Mouse (Mus musculus) kidney, adult 2 months (tissue): ENCODE measurements around the gene Zdhhc12. TPM values are rescaled to one million over a fixed set of nuclear protein-coding genes. Genes with fewer than 3 reads are reported as not detected.
"Not testable (repeated sequence)": the region's sequence is repeated elsewhere in the genome, so short reads cannot be mapped to it uniquely, and the experiment has no call there.

Experiments used
- DNase-seq: peaks from one replicate; pipeline ENCODE4 v3.0.0; 2021
- H3K27ac ChIP-seq: fragments of 200-500 bp; 2 replicates; pipeline ENCODE4 v1.5.1; 2012; ENCODE audit warnings: low read depth, low read length, control low read depth, inconsistent platforms; ENCODE audit not compliant: insufficient read depth
- H3K27me3 ChIP-seq: fragments of 200-500 bp; replicated peaks from 2 replicates; pipeline ENCODE4 v1.6.1; 2012; ENCODE audit warnings: mild to moderate bottlenecking, moderate library complexity, low read length, inconsistent platforms; ENCODE audit not compliant: control insufficient read depth, insufficient read depth
- H3K36me3 ChIP-seq: fragments of 200-500 bp; 2 replicates; pipeline ENCODE4 v1.6.1; 2012; ENCODE audit warnings: mild to moderate bottlenecking, moderate library complexity, low read length, inconsistent platforms; ENCODE audit not compliant: control insufficient read depth, insufficient read depth
- H3K4me1 ChIP-seq: fragments of 200-500 bp; 2 replicates; pipeline ENCODE4 v1.6.1; 2011; ENCODE audit warnings: low read length; ENCODE audit not compliant: control insufficient read depth, insufficient read depth
- H3K4me3 ChIP-seq: fragments of 200-500 bp; 2 replicates; pipeline ENCODE4 v1.5.1; 2011; ENCODE audit warnings: mild to moderate bottlenecking, low read depth, low read length, control low read depth; ENCODE audit not compliant: insufficient read depth
- CTCF ChIP-seq: fragments of 200-500 bp; conservative IDR thresholded peaks from 2 replicates; pipeline ENCODE4 v1.5.1; 2011; ENCODE audit warnings: low read depth, mild to moderate bottlenecking, control low read depth, low read length, moderate library complexity, mixed read lengths; ENCODE audit not compliant: insufficient read depth, insufficient read length
- POLR2A ChIP-seq: fragments of 200-500 bp; IDR thresholded peaks from one replicate; pipeline ENCODE4 v1.6.1; 2011; ENCODE audit warnings: low read depth, low read length, control low read depth
- WGBS: fragments of 180-500 bp; shearing (Covaris S2); methylation state at CpG from one replicate; pipeline ENCODE4 v1.1.7; 2018; 5-methylcytosine and 5-hydroxymethylcytosine counted together
- polyA plus RNA-seq: library from polyadenylated mRNA; depleted of rRNA; stranded (reverse); fragments of >200 nt; gene quantifications from 2 replicates; pipeline ENCODE4 v1.2.3, GENCODE M21; 2012

Gene Zdhhc12
- polyA plus RNA-seq, 1 experiment = 49.0 TPM

- TF ChIP-seq CTCF (no peak), POLR2A (no peak)
- H3K4me1 ChIP-seq = peaks cover 10% of the 10 kb centered on the region
- H3K4me3 ChIP-seq = no peak overlapping the region
- H3K27me3 ChIP-seq = no peaks in the 10 kb centered on the region
- no peak overlapping the region for H3K27ac ChIP-seq
- H3K36me3 ChIP-seq = no peaks in the 10 kb centered on the region
- 69% methylated on average over 5 of the region's 5 CpGs for WGBS
- no peak for DNase-seq
Observed at GRCm38 (mm10) chr2:30058418-30058817, 35.0 kb downstream of the Zdhhc12 start.

GRCm38 (mm10) chr2:30057223-30057904, 36.1 kb downstream of the Zdhhc12 start, which contains the start of gene Set:
TSS of gene Set (plus strand) at chr2:30057378.
- peak; percentile 33 for DNase-seq
- Histone ChIP-seq H3K27me3 (no peaks in the 10 kb centered on the region), H3K27ac (no peak within 1 kb of the TSS), H3K4me3 (no peak within 1 kb of the TSS), H3K4me1 (peaks cover 5% of the 10 kb centered on the region; the same call in 1 of the 2 replicates), H3K36me3 (no peaks in the 10 kb centered on the region)
- TF ChIP-seq POLR2A = no peak
- TF ChIP-seq CTCF = no peak
- 39% methylated on average over 12 of the region's 12 CpGs for WGBS

- 82% methylated on average over 3 of the region's 3 CpGs for WGBS
- H3K4me1 ChIP-seq = peaks cover 5% of the 10 kb centered on the region; the same call in 1 of the 2 replicates
- no peak for DNase-seq
- H3K4me3 ChIP-seq = no peak overlapping the region
- H3K27me3 ChIP-seq = no peaks in the 10 kb centered on the region
- H3K36me3 ChIP-seq = no peaks in the 10 kb centered on the region
- H3K27ac ChIP-seq = no peak overlapping the region
- TF ChIP-seq POLR2A (no peak), CTCF (no peak)
Observed at GRCm38 (mm10) chr2:30056736-30057135, 36.7 kb downstream of the Zdhhc12 start.

- 92% methylated on average over 3 of the region's 3 CpGs for WGBS
- H3K36me3 ChIP-seq, H3K4me3 ChIP-seq, DNase-seq, H3K27ac ChIP-seq, H3K27me3 ChIP-seq, H3K4me1 ChIP-seq: not testable (repeated sequence)
Observed at GRCm38 (mm10) chr2:30055310-30055709, 38.1 kb downstream of the Zdhhc12 start.

- WGBS = 41% methylated on average over 6 of the region's 6 CpGs
- H3K4me3 ChIP-seq = no peak overlapping the region
- no peaks in the 10 kb centered on the region; the same call in 1 of the 2 replicates for H3K4me1 ChIP-seq
- TF ChIP-seq CTCF (no peak), POLR2A (no peak)
- no peaks in the 10 kb centered on the region for H3K27me3 ChIP-seq
- no peak overlapping the region for H3K27ac ChIP-seq
- DNase-seq = no peak
- H3K36me3 ChIP-seq = no peaks in the 10 kb centered on the region
Observed at GRCm38 (mm10) chr2:30051992-30052761, 41.3 kb downstream of the Zdhhc12 start.

GRCm38 (mm10) chr2:30049831-30050230, 43.6 kb downstream of the Zdhhc12 start:
- Histone ChIP-seq H3K36me3 (no peaks in the 10 kb centered on the region), H3K27me3 (no peaks in the 10 kb centered on the region), H3K4me3 (no peak overlapping the region), H3K27ac (no peak overlapping the region), H3K4me1 (no peaks in the 10 kb centered on the region; the same call in 1 of the 2 replicates)
- no peak for DNase-seq
- TF ChIP-seq POLR2A (no peak), CTCF (no peak)
- 85% methylated on average over 3 of the region's 3 CpGs for WGBS

- DNase-seq = peak; percentile 99
- TF ChIP-seq POLR2A = peak; percentile 10
- TF ChIP-seq CTCF = no peak
- Histone ChIP-seq H3K27me3 (no peaks in the 10 kb centered on the region), H3K27ac (peak within 1 kb of the TSS; percentile 95), H3K36me3 (no peaks in the 10 kb centered on the region), H3K4me3 (peak within 1 kb of the TSS; percentile 70), H3K4me1 (no peaks in the 10 kb centered on the region; the same call in 1 of the 2 replicates)
- 1% methylated on average over 54 of the region's 54 CpGs for WGBS
Observed at GRCm38 (mm10) chr2:30048699-30049388, 44.6 kb downstream of the Zdhhc12 start, which contains the start of gene Wdr34. TSS of gene Wdr34 (minus strand) at chr2:30048881.
